Mouse (Mus musculus) hindbrain, embryonic 16.5 days (tissue): Measurements from ENCODE around the gene Ube2ql1. TPM values are rescaled to one million over a fixed set of nuclear protein-coding genes. Genes with fewer than 3 reads are reported as not detected.

Source experiments
- ATAC-seq: fragments of 200-750 bp; cut with Nextera tagmentation; 2 replicates; pipeline ENCODE4 v1.8.0; 2017; ENCODE audit warnings: moderate TSS enrichment, moderate library complexity
- H3K27ac ChIP-seq: fragments of 300-500 bp; sonication (generic); 2 replicates; pipeline ENCODE4 v1.5.1; 2014; ENCODE audit warnings: low read depth, mild to moderate bottlenecking, control low read depth, low read length, moderate library complexity
- H3K27me3 ChIP-seq: fragments of 300-500 bp; sonication (generic); replicated peaks from 2 replicates; pipeline ENCODE4 v1.6.1; 2014; ENCODE audit warnings: low read length; ENCODE audit not compliant: control insufficient read depth, insufficient read depth
- H3K36me3 ChIP-seq: fragments of 300-500 bp; sonication (generic); 2 replicates; pipeline ENCODE4 v1.6.1; 2014; ENCODE audit warnings: mild to moderate bottlenecking, low read length, moderate library complexity, mixed read lengths; ENCODE audit not compliant: control insufficient read depth, insufficient read depth
- H3K4me1 ChIP-seq: fragments of 300-500 bp; sonication (generic); 2 replicates; pipeline ENCODE4 v1.6.1; 2014; ENCODE audit warnings: low read depth, low read length; ENCODE audit not compliant: control insufficient read depth, insufficient read depth
- H3K4me2 ChIP-seq: fragments of 300-500 bp; sonication (generic); 2 replicates; pipeline ENCODE4 v1.6.1; 2014; ENCODE audit warnings: mild to moderate bottlenecking, low read length, control low read depth, moderate library complexity
- H3K4me3 ChIP-seq: fragments of 300-500 bp; sonication (generic); 2 replicates; pipeline ENCODE4 v1.5.1; 2014; ENCODE audit warnings: mild to moderate bottlenecking, low read length, control low read depth, moderate library complexity
- H3K9ac ChIP-seq: fragments of 300-500 bp; sonication (generic); 2 replicates; pipeline ENCODE4 v1.6.1; 2014; ENCODE audit warnings: low read depth, mild to moderate bottlenecking, control low read depth, low read length, moderate library complexity
- H3K9me3 ChIP-seq: fragments of 300-500 bp; sonication (generic); 2 replicates; pipeline ENCODE4 v1.6.1; 2014; ENCODE audit warnings: mild to moderate bottlenecking, low read length, moderate library complexity; ENCODE audit not compliant: control insufficient read depth
- WGBS: fragments of 180-500 bp; shearing (Covaris S2); extraction: QIAGEN DNeasy Blood & Tissue Kit; methylation state at CpG from one replicate; pipeline ENCODE4 v1.1.7; 2014; 5-methylcytosine and 5-hydroxymethylcytosine counted together
- polyA plus RNA-seq: library from polyadenylated mRNA; unstranded; fragments of >200 nt; fragmentation: Nextera tagmentation; extraction: Ambion mirVana; gene quantifications from 2 replicates; pipeline ENCODE4 v1.2.1, GENCODE M21; 2015

Ube2ql1 gene
- polyA plus RNA-seq, 1 experiment from 2014 or later, result 29.1 TPM

- no peak for ATAC-seq
- no peaks in the 10 kb centered on the region for H3K36me3 ChIP-seq
- no peaks in the 10 kb centered on the region for H3K9me3 ChIP-seq
- 90% methylated on average over 2 of the region's 2 CpGs for WGBS
- no peak overlapping the region for H3K9ac ChIP-seq
- H3K4me2 ChIP-seq, result no peak overlapping the region
- no peak overlapping the region for H3K4me3 ChIP-seq
- H3K27ac ChIP-seq, result no peak overlapping the region
- no peaks in the 10 kb centered on the region for H3K4me1 ChIP-seq
- H3K27me3 ChIP-seq, result no peaks in the 10 kb centered on the region
Measured at GRCm38 (mm10) chr13:69752875-69753274, 13.2 kb upstream of the Ube2ql1 start.

- no peak overlapping the region for H3K9ac ChIP-seq
- H3K4me3 ChIP-seq, result no peak overlapping the region
- ATAC-seq, result no peak
- H3K27ac ChIP-seq, result no peak overlapping the region
- WGBS, result 90% methylated on average over 6 of the region's 6 CpGs
- no peaks in the 10 kb centered on the region for H3K27me3 ChIP-seq
- no peaks in the 10 kb centered on the region for H3K9me3 ChIP-seq
- no peaks in the 10 kb centered on the region for H3K36me3 ChIP-seq
- no peak overlapping the region for H3K4me2 ChIP-seq
- H3K4me1 ChIP-seq, result no peaks in the 10 kb centered on the region
Measured at GRCm38 (mm10) chr13:69751510-69751909, 11.8 kb upstream of the Ube2ql1 start.

- Histone ChIP-seq H3K9me3 (no peaks in the 10 kb centered on the region), H3K4me2 (no peak overlapping the region), H3K4me3 (no peak overlapping the region), H3K36me3 (no peaks in the 10 kb centered on the region), H3K9ac (no peak overlapping the region), H3K27me3 (no peaks in the 10 kb centered on the region), H3K27ac (no peak overlapping the region), H3K4me1 (no peaks in the 10 kb centered on the region)
- no peak for ATAC-seq
- WGBS, result 39% methylated on average over 4 of the region's 4 CpGs
Measured at GRCm38 (mm10) chr13:69748756-69749155, 9.1 kb upstream of the Ube2ql1 start.

GRCm38 (mm10) chr13:69740331-69741285 lies 919 bp upstream of the Ube2ql1 start:
- peak; percentile 44 for ATAC-seq
- no peaks in the 10 kb centered on the region for H3K9me3 ChIP-seq
- peak overlapping the region; percentile 79 for H3K27ac ChIP-seq
- peak overlapping the region; percentile 69 for H3K9ac ChIP-seq
- H3K36me3 ChIP-seq, result no peaks in the 10 kb centered on the region
- WGBS, result 2% methylated on average over 28 of the region's 29 CpGs
- H3K4me1 ChIP-seq, result peaks cover 17% of the 10 kb centered on the region
- H3K27me3 ChIP-seq, result no peaks in the 10 kb centered on the region
- peak overlapping the region; percentile 92 for H3K4me2 ChIP-seq
- H3K4me3 ChIP-seq, result peak overlapping the region; percentile 82

GRCm38 (mm10) chr13:69739091-69739758 lies 464 bp downstream of the Ube2ql1 start:
- no peaks in the 10 kb centered on the region for H3K27me3 ChIP-seq
- H3K9me3 ChIP-seq, result no peaks in the 10 kb centered on the region
- H3K4me3 ChIP-seq, result peak overlapping the region; percentile 82
- peak overlapping the region; percentile 81 for H3K9ac ChIP-seq
- H3K27ac ChIP-seq, result peak overlapping the region; percentile 94
- peak; percentile 68 for ATAC-seq
- peak overlapping the region; percentile 92 for H3K4me2 ChIP-seq
- H3K36me3 ChIP-seq, result no peaks in the 10 kb centered on the region
- H3K4me1 ChIP-seq, result peaks cover 30% of the 10 kb centered on the region
- WGBS, result under 1% methylated on average over 69 of the region's 78 CpGs

GRCm38 (mm10) chr13:69738461-69738971 lies 1.2 kb downstream of the Ube2ql1 start:
- H3K27ac ChIP-seq, result peak overlapping the region; percentile 94
- ATAC-seq, result no peak
- no peaks in the 10 kb centered on the region for H3K27me3 ChIP-seq
- 2% methylated on average over 40 of the region's 40 CpGs for WGBS
- no peaks in the 10 kb centered on the region for H3K36me3 ChIP-seq
- H3K4me1 ChIP-seq, result peaks cover 33% of the 10 kb centered on the region
- H3K9ac ChIP-seq, result peak overlapping the region; percentile 81
- H3K9me3 ChIP-seq, result no peaks in the 10 kb centered on the region
- H3K4me2 ChIP-seq, result peak overlapping the region; percentile 92
- H3K4me3 ChIP-seq, result peak overlapping the region; percentile 82

- Histone ChIP-seq H3K9me3 (no peaks in the 10 kb centered on the region), H3K27ac (peak overlapping the region; percentile 12; the same call in 1 of the 2 replicates), H3K4me3 (peak overlapping the region; percentile 82), H3K4me2 (peak overlapping the region; percentile 92), H3K4me1 (peaks cover 33% of the 10 kb centered on the region), H3K9ac (peak overlapping the region; percentile 81), H3K27me3 (no peaks in the 10 kb centered on the region), H3K36me3 (no peaks in the 10 kb centered on the region)
- WGBS, result 6% methylated on average over 16 of the region's 19 CpGs
- ATAC-seq, result no peak
Measured at GRCm38 (mm10) chr13:69737444-69738185, 2.1 kb downstream of the Ube2ql1 start.

- Histone ChIP-seq H3K4me2 (no peak overlapping the region), H3K9me3 (no peaks in the 10 kb centered on the region), H3K4me3 (no peak overlapping the region), H3K27me3 (no peaks in the 10 kb centered on the region), H3K27ac (no peak overlapping the region), H3K36me3 (peaks cover 5% of the 10 kb centered on the region), H3K9ac (no peak overlapping the region), H3K4me1 (peaks cover 30% of the 10 kb centered on the region)
- 86% methylated on average over 6 of the region's 6 CpGs for WGBS
- ATAC-seq, result no peak
Measured at GRCm38 (mm10) chr13:69732636-69733035, 7.1 kb downstream of the Ube2ql1 start.
